Mouse (Mus musculus) forebrain, postnatal 0 days (tissue): ENCODE results near the gene Rora. TPM values are rescaled to one million over a fixed set of nuclear protein-coding genes. Genes with fewer than 3 reads are reported as not detected.

Source experiments
- ATAC-seq: fragments of 200-750 bp; cut with Nextera tagmentation; 2 replicates; pipeline ENCODE4 v1.8.0; 2017; ENCODE audit warnings: mild to moderate bottlenecking, moderate library complexity
- DNase-seq: peaks from one replicate; pipeline ENCODE4 v3.0.0-alpha.2; 2015
- H3K27ac ChIP-seq: fragments of 300-500 bp; sonication (generic); 2 replicates; pipeline ENCODE4 v1.5.1; 2014; ENCODE audit warnings: low read depth, mild to moderate bottlenecking, antibody characterized with exemption, low read length, moderate library complexity, mixed read lengths
- H3K27me3 ChIP-seq: fragments of 300-500 bp; sonication (generic); 2 replicates; pipeline ENCODE4 v1.6.1; 2014; ENCODE audit warnings: mild to moderate bottlenecking, low read length, mixed read lengths; ENCODE audit not compliant: insufficient read depth
- H3K36me3 ChIP-seq: fragments of 300-500 bp; sonication (generic); 2 replicates; pipeline ENCODE4 v1.6.1; 2014; ENCODE audit warnings: mild to moderate bottlenecking, moderate library complexity; ENCODE audit not compliant: insufficient read depth
- H3K4me1 ChIP-seq: fragments of 300-500 bp; sonication (generic); 2 replicates; pipeline ENCODE4 v1.6.1; 2014; ENCODE audit warnings: antibody characterized with exemption; ENCODE audit not compliant: insufficient read depth
- H3K4me2 ChIP-seq: fragments of 300-500 bp; sonication (generic); 2 replicates; pipeline ENCODE4 v1.6.1; 2014; ENCODE audit warnings: low read depth, mild to moderate bottlenecking, moderate library complexity
- H3K4me3 ChIP-seq: fragments of 300-500 bp; sonication (generic); 2 replicates; pipeline ENCODE4 v1.5.1; 2014; ENCODE audit warnings: low read depth, low read length, mixed read lengths
- H3K9ac ChIP-seq: fragments of 300-500 bp; sonication (generic); 2 replicates; pipeline ENCODE4 v1.6.1; 2014; ENCODE audit warnings: mild to moderate bottlenecking
- H3K9me3 ChIP-seq: fragments of 300-500 bp; sonication (generic); 2 replicates; pipeline ENCODE4 v1.6.1; 2016; ENCODE audit warnings: low read length
- CTCF ChIP-seq: sonication (generic); IDR thresholded peaks from 2 replicates; pipeline ENCODE4 v1.5.1; 2016; ENCODE audit warnings: antibody characterized with exemption, control low read depth, low read depth
- WGBS: fragments of 180-500 bp; shearing (Covaris S2); extraction: QIAGEN DNeasy Blood & Tissue Kit; methylation state at CpG from one replicate; pipeline ENCODE4 v1.1.7; 2014; 5-methylcytosine and 5-hydroxymethylcytosine counted together
- polyA plus RNA-seq: library from polyadenylated mRNA; unstranded; fragments of >200 nt; fragmentation: Nextera tagmentation; extraction: Ambion mirVana; gene quantifications from 2 replicates; pipeline ENCODE4 v1.2.1, GENCODE M21; 2015
- total RNA-seq: library from RNA; depleted of rRNA; stranded (reverse); fragments of >200 nt; gene quantifications from 2 replicates; pipeline ENCODE4 v1.2.3, GENCODE M21; 2014

Gene Rora
- total and polyA plus RNA-seq, 2 experiments from 2014 or later = 9.8 to 23.9 TPM

DNA sequence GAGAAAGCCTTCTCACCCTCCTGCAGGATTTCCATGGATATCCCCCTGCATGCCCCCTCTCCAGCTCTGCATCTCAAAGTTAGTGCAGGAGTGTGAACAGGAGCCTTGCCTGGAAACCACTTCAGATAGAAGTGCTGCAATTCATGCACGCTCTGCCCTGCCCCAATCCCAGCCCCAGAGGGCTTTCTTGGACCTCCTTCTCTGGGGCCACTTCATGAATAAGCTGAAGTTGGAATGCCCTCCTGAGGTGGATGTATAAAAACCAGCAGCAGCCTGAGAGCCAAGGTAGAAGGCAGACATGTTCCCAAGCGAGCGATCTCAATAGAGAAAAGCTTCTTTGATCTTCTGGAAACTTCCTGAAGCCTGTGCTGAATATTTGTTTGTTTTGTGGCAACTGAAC lies 572.8 kb downstream of the Rora start:
- Histone ChIP-seq H3K4me2 (no peak overlapping the region), H3K9me3 (no peaks in the 10 kb centered on the region), H3K4me3 (no peak overlapping the region), H3K4me1 (no peaks in the 10 kb centered on the region), H3K27me3 (no peaks in the 10 kb centered on the region), H3K36me3 (no peaks in the 10 kb centered on the region), H3K27ac (no peak overlapping the region), H3K9ac (no peak overlapping the region)
- 48% methylated on average over 3 of the region's 3 CpGs for WGBS
- DNase-seq (no peak), ATAC-seq (no peak)
- no peak for TF ChIP-seq CTCF

DNA sequence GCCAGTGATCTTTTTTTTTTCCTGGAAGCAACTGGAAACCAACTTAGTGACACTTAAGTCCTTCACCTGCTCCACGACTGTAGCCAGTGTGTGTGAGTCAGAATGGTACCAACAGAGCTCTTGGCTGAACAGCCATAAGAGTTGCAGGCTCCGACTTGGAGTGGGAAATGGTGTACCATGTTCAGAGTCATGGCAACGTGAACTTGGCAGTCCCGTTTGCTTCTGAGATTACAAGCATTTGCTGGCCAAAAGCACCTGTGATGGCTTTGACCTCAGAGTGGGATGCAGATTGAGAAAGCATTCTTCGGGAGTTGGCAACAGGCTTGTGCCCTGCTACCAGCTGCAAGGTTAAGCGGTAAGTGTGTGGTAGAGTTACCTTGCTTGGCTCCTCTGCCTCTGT lies 574.2 kb downstream of the Rora start:
- no peak overlapping the region for H3K4me2 ChIP-seq
- no peaks in the 10 kb centered on the region for H3K36me3 ChIP-seq

DNA sequence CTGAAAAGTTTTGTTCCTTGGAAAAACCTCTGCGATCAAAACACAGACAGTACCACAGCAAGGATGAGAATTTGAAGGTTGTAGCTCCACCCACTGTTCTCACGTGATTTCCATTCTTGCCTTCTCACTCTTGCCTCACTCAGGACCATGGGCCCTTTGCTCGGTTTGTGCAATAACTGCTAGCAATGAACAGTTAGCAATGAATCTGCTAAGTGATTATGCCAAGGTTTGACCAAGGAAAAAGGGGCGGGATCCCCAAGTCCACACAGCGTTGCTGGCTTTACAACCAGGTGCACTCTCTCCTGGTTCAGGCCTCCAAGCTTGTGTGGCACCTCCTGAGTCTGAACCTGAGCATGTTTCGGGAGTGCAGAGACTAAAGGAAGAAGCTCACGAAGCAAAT lies 576.3 kb downstream of the Rora start:
- H3K36me3 ChIP-seq = no peaks in the 10 kb centered on the region
- 89% methylated on average over 7 of the region's 7 CpGs for WGBS
- no peaks in the 10 kb centered on the region for H3K27me3 ChIP-seq
- H3K9ac ChIP-seq = no peak overlapping the region
- TF ChIP-seq CTCF = no peak
- ATAC-seq (no peak), DNase-seq (no peak)
- no peak overlapping the region for H3K4me3 ChIP-seq
- no peaks in the 10 kb centered on the region for H3K4me1 ChIP-seq
- no peak overlapping the region for H3K4me2 ChIP-seq
- H3K27ac ChIP-seq = no peak overlapping the region
- no peaks in the 10 kb centered on the region for H3K9me3 ChIP-seq

More for the DNA sequence above, 574.2 kb downstream of the Rora start:
- WGBS = 85% methylated on average over 6 of the region's 6 CpGs
- H3K27ac ChIP-seq = no peak overlapping the region
- no peak overlapping the region for H3K4me3 ChIP-seq
- ATAC-seq = no peak
- no peak for TF ChIP-seq CTCF
- no peaks in the 10 kb centered on the region for H3K4me1 ChIP-seq
- H3K9ac ChIP-seq = no peak overlapping the region
- no peaks in the 10 kb centered on the region for H3K27me3 ChIP-seq
- no peaks in the 10 kb centered on the region for H3K9me3 ChIP-seq
- DNase-seq = no peak

GRCm38 (mm10) chr9:69234526-69234925 lies 580.9 kb downstream of the Rora start:
- no peak overlapping the region for H3K27ac ChIP-seq
- no peak for DNase-seq
- H3K4me3 ChIP-seq = no peak overlapping the region
- ATAC-seq = no peak
- no peaks in the 10 kb centered on the region for H3K9me3 ChIP-seq
- no peak for TF ChIP-seq CTCF
- no peaks in the 10 kb centered on the region for H3K4me1 ChIP-seq
- no peaks in the 10 kb centered on the region for H3K27me3 ChIP-seq
- H3K36me3 ChIP-seq = no peaks in the 10 kb centered on the region
- 14% methylated on average over 7 of the region's 7 CpGs for WGBS
- H3K9ac ChIP-seq = no peak overlapping the region
- no peak overlapping the region for H3K4me2 ChIP-seq

GRCm38 (mm10) chr9:69237316-69237715 lies 583.7 kb downstream of the Rora start:
- Histone ChIP-seq H3K27ac (no peak overlapping the region), H3K4me3 (no peak overlapping the region)

GRCm38 (mm10) chr9:69242538-69242937 lies 589.0 kb downstream of the Rora start:
- H3K27me3 ChIP-seq = no peaks in the 10 kb centered on the region
- 52% methylated on average over 6 of the region's 6 CpGs for WGBS
- TF ChIP-seq CTCF = no peak
- no peaks in the 10 kb centered on the region for H3K9me3 ChIP-seq
- H3K9ac ChIP-seq = no peak overlapping the region
- 0 out of 2 replicates have a peak, but pooled peaks cover 2% of the 10 kb centered on the region for H3K4me1 ChIP-seq
- H3K36me3 ChIP-seq = no peaks in the 10 kb centered on the region
- DNase-seq (no peak), ATAC-seq (no peak; the same call in 1 of the 2 replicates)
- no peak overlapping the region for H3K4me2 ChIP-seq
- H3K27ac ChIP-seq = no peak overlapping the region
- no peak overlapping the region for H3K4me3 ChIP-seq

More at GRCm38 (mm10) chr9:69237316-69237715, 583.7 kb downstream of the Rora start:
- 86% methylated on average over 10 of the region's 10 CpGs for WGBS
- Histone ChIP-seq H3K4me1 (no peaks in the 10 kb centered on the region), H3K27me3 (no peaks in the 10 kb centered on the region), H3K9ac (no peak overlapping the region), H3K9me3 (no peaks in the 10 kb centered on the region), H3K36me3 (no peaks in the 10 kb centered on the region), H3K4me2 (no peak overlapping the region)
- DNase-seq (no peak), ATAC-seq (no peak)
- no peak for TF ChIP-seq CTCF

DNA sequence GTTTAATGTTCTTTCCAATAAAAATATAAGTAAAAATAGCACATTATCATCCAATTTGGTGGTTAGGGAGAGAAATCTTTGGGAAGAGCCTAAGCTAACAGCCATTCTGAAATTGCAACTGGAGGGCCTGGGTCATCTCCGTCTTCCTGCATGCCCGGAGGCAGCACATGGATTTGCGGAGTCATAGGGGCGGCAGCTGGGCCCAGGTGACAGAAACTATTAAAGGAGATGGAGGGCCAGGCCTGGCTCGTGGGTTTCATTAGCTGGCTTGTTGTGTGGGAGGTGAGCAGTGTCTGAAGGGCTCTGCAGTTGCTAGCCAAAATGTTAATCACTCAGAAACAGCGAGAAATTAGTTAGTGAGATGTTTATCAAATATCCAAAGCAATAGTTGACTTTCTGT lies 590.0 kb downstream of the Rora start:
- Histone ChIP-seq H3K36me3 (no peaks in the 10 kb centered on the region), H3K27ac (no peak overlapping the region), H3K9ac (no peak overlapping the region), H3K4me3 (no peak overlapping the region), H3K4me2 (no peak overlapping the region), H3K4me1 (0 out of 2 replicates have a peak, but pooled peaks cover 2% of the 10 kb centered on the region), H3K9me3 (no peaks in the 10 kb centered on the region), H3K27me3 (no peaks in the 10 kb centered on the region)
- DNase-seq = no peak
- ATAC-seq = no peak
- TF ChIP-seq CTCF = no peak
- 38% methylated on average over 6 of the region's 6 CpGs for WGBS
